Mouse (Mus musculus) stomach, postnatal 0 days (tissue): ENCODE measurements around the gene Hist1h3c. TPM values are rescaled to one million over a fixed set of nuclear protein-coding genes. Genes with fewer than 3 reads are reported as not detected.

ENCODE experiments used
- ATAC-seq: fragments of 200-750 bp; cut with Nextera tagmentation; 2 replicates; pipeline ENCODE4 v1.8.0; 2017; ENCODE audit not compliant: low FRiP score, low TSS enrichment
- DNase-seq: peaks from one replicate; pipeline ENCODE4 v3.0.0-alpha.2; 2016; ENCODE audit warnings: low spot score
- H3K27ac ChIP-seq: fragments of 300-500 bp; sonication (generic); replicated peaks from 2 replicates; pipeline ENCODE4 v1.5.1; 2014; ENCODE audit warnings: mild to moderate bottlenecking, control low read depth
- H3K27me3 ChIP-seq: fragments of 300-500 bp; sonication (generic); 2 replicates; pipeline ENCODE4 v1.6.1; 2014; ENCODE audit warnings: low read length; ENCODE audit not compliant: control insufficient read depth, insufficient read depth
- H3K36me3 ChIP-seq: fragments of 300-500 bp; sonication (generic); 2 replicates; pipeline ENCODE4 v1.6.1; 2014; ENCODE audit warnings: low read length, mixed read lengths; ENCODE audit not compliant: control insufficient read depth, insufficient read depth
- H3K4me1 ChIP-seq: fragments of 300-500 bp; sonication (generic); replicated peaks from 2 replicates; pipeline ENCODE4 v1.6.1; 2014; ENCODE audit warnings: antibody characterized with exemption; ENCODE audit not compliant: control insufficient read depth, insufficient read depth
- H3K4me2 ChIP-seq: fragments of 300-500 bp; sonication (generic); replicated peaks from 2 replicates; pipeline ENCODE4 v1.6.1; 2014; ENCODE audit warnings: low read depth, mild to moderate bottlenecking, control low read depth, moderate library complexity
- H3K4me3 ChIP-seq: fragments of 300-500 bp; sonication (generic); 2 replicates; pipeline ENCODE4 v1.5.1; 2014; ENCODE audit warnings: low read depth, low read length, control low read depth
- H3K9ac ChIP-seq: fragments of 300-500 bp; sonication (generic); 2 replicates; pipeline ENCODE4 v1.6.1; 2014; ENCODE audit warnings: mild to moderate bottlenecking, low read length, control low read depth, mixed read lengths
- H3K9me3 ChIP-seq: fragments of 300-500 bp; sonication (generic); 2 replicates; pipeline ENCODE4 v1.6.1; 2016; ENCODE audit warnings: low read length; ENCODE audit not compliant: control insufficient read depth
- CTCF ChIP-seq: IDR thresholded peaks from 2 replicates; pipeline ENCODE4 v1.5.1; 2016; ENCODE audit warnings: antibody characterized with exemption, low read depth, mild to moderate bottlenecking, moderate library complexity
- EP300 ChIP-seq: optimal IDR thresholded peaks from 2 replicates; pipeline ENCODE3; 2016; ENCODE audit warnings: antibody characterized with exemption
- WGBS: fragments of 180-500 bp; shearing (Covaris S2); extraction: QIAGEN DNeasy Blood & Tissue Kit; methylation state at CpG from one replicate; pipeline ENCODE4 v1.1.7; 2014; 5-methylcytosine and 5-hydroxymethylcytosine counted together
- polyA plus RNA-seq: library from polyadenylated mRNA; unstranded; fragments of >200 nt; fragmentation: Nextera tagmentation; extraction: Ambion mirVana; gene quantifications from 2 replicates; pipeline ENCODE4 v1.2.1, GENCODE M21; 2015

Gene Hist1h3c
- polyA plus RNA-seq, 1 experiment from 2014 or later: 1.8 TPM

DNA sequence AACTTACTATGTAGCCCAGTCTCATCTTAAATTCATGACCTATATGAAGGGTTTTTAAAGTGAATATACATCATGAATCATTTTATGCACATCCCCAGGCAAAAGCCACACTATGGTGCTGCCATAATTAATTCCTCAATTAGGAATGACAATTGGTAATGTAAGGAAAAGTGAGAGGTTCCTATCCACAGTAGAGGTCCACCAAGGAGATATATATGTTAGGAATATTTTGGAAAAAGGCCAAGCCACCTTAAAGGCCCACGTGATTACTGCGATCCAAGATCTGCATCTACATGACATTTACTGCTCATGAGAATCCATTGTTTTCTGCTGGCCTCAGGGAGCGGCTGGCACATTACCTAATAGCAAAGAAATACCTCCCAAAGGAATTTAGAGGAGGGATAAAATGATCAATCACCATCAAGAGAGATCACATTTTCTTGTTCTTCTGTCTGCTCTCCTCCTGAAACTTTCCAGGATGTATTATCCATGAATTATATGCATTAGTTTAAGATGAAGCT, 13.9 kb upstream of the Hist1h3c start:
- no peaks in the 10 kb centered on the region for H3K27me3 ChIP-seq
- H3K9ac ChIP-seq: no peak overlapping the region
- H3K36me3 ChIP-seq: no peaks in the 10 kb centered on the region
- no peak overlapping the region for H3K27ac ChIP-seq
- TF ChIP-seq CTCF (no peak), EP300 (no peak)
- 60% methylated on average over 3 of the region's 3 CpGs for WGBS
- H3K4me2 ChIP-seq: no peak overlapping the region
- ATAC-seq (no peak), DNase-seq (no peak)
- no peaks in the 10 kb centered on the region for H3K9me3 ChIP-seq
- no peak overlapping the region for H3K4me3 ChIP-seq
- H3K4me1 ChIP-seq: peaks cover 3% of the 10 kb centered on the region; the same call in 1 of the 2 replicates

DNA sequence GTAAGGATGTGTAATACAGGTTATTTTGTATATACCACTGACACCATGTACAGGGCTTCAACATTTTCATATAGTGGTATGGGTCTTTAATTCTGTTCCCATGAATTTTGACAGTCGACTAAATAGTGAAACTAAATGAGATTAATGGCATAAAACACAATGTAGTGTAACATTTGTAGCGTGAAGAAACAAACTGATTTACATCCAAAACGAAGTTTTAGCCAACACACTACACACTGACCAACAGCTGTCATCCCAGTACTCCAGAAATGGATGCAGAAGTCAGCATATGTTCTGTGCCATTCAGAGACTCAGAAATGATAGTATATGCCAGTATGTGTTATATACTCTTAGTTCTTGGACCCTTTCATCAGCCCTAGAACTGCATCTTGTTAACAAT, 12.5 kb upstream of the Hist1h3c start:
- TF ChIP-seq CTCF: no peak
- no peak for TF ChIP-seq EP300
- ATAC-seq: no peak
- H3K9ac ChIP-seq: no peak overlapping the region
- no peak for DNase-seq
- 43% methylated on average over 3 of the region's 3 CpGs for WGBS
- no peak overlapping the region for H3K4me3 ChIP-seq
- no peak overlapping the region for H3K4me2 ChIP-seq
- no peaks in the 10 kb centered on the region for H3K27me3 ChIP-seq
- H3K27ac ChIP-seq: no peak overlapping the region
- H3K36me3 ChIP-seq: no peaks in the 10 kb centered on the region
- no peaks in the 10 kb centered on the region for H3K4me1 ChIP-seq
- no peaks in the 10 kb centered on the region for H3K9me3 ChIP-seq

DNA sequence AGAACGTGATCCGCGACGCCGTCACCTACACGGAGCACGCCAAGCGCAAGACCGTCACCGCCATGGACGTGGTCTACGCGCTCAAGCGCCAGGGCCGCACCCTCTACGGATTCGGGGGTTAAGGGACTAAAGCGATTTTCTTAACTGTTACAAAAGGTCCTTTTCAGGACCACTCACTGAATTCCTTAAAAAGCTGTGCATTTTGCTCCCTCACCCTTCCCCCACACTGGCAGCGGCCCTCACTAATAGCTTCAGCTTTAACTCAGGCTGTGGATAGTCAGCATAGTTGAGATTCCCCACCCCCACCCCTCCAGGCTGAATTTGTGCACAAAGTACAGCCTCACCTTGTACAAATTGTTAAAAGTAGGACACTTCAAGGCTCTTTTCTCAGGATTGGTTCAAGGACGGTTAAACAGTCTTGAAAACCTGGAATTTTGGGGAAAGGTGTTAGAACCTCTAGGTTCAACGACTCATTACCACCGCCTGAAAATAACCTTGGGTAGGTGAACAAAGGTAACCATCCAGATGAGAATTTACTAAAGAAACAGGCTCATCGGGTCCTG, 11.9 kb upstream of the Hist1h3c start:
- peak overlapping the region; percentile 61 for H3K9ac ChIP-seq
- ATAC-seq: 0 out of 2 replicates have a peak, but pooled peaks have one; percentile 1
- H3K27ac ChIP-seq: peak overlapping the region; percentile 90
- no peaks in the 10 kb centered on the region for H3K9me3 ChIP-seq
- peak overlapping the region; percentile 35 for H3K4me3 ChIP-seq
- DNase-seq: peak; percentile 56
- TF ChIP-seq CTCF: no peak
- no peak for TF ChIP-seq EP300
- no peaks in the 10 kb centered on the region for H3K4me1 ChIP-seq
- H3K36me3 ChIP-seq: no peaks in the 10 kb centered on the region
- under 1% methylated on average over 15 of the region's 23 CpGs for WGBS
- H3K4me2 ChIP-seq: peak overlapping the region; percentile 52
- no peaks in the 10 kb centered on the region for H3K27me3 ChIP-seq

DNA sequence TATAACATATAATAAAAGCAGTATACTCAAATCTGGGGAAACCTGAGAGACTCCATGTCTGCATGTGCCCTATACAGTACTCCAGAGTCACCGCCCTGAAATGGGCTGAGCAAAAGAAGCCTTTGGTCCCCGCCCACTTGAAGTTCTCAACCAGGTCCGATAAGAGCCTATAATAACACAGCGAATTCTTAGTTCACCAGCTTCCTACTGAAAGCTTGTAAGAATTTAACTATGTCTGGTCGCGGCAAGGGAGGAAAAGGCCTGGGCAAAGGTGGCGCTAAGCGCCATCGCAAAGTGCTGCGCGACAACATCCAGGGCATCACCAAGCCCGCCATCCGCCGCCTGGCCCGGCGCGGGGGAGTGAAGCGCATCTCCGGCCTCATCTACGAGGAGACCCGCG, 11.4 kb upstream of the Hist1h3c start, which contains the start of gene Hist1h4b:
Gene Hist1h4b, plus strand, starts transcription at position 224 of the 400 bp plus-strand sequence.
- DNase-seq: peak; percentile 91
- H3K4me3 ChIP-seq: peak within 1 kb of the TSS; percentile 35
- no peaks in the 10 kb centered on the region for H3K9me3 ChIP-seq
- peak within 1 kb of the TSS; percentile 61 for H3K9ac ChIP-seq
- 0% methylated on average over 17 of the region's 22 CpGs for WGBS
- H3K27ac ChIP-seq: peak within 1 kb of the TSS; percentile 90
- TF ChIP-seq CTCF: no peak
- peak; percentile 74 for TF ChIP-seq EP300
- H3K4me2 ChIP-seq: peak within 1 kb of the TSS; percentile 52
- H3K27me3 ChIP-seq: no peaks in the 10 kb centered on the region
- H3K36me3 ChIP-seq: no peaks in the 10 kb centered on the region
- no peaks in the 10 kb centered on the region for H3K4me1 ChIP-seq
- peak; percentile 79 for ATAC-seq

DNA sequence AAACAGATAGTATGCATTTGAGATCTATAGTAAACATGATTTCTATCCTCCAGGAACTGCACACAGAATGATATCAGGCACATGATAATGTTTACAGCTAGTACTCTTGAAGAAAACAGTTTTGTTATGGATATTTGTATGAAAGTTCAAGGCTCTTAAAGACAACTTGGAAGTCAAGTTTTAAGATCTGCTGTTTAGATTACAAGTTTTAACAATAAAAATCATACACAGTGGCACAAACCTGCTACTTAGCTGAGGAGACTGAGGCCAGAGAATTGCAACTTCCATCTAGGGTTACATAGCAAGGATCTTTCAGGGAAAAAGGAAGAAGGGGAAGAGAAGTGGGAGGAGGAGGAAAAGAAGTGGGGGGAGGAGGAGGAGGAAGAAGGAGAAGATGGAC, 9.6 kb upstream of the Hist1h3c start:
- DNase-seq: no peak
- no peak overlapping the region for H3K9ac ChIP-seq
- H3K4me3 ChIP-seq: no peak overlapping the region
- no peaks in the 10 kb centered on the region for H3K27me3 ChIP-seq
- H3K4me1 ChIP-seq: no peaks in the 10 kb centered on the region
- no peaks in the 10 kb centered on the region for H3K36me3 ChIP-seq
- no peak overlapping the region for H3K27ac ChIP-seq
- ATAC-seq: no peak
- H3K4me2 ChIP-seq: no peak overlapping the region
- TF ChIP-seq CTCF (no peak), EP300 (no peak)
- H3K9me3 ChIP-seq: no peaks in the 10 kb centered on the region

DNA sequence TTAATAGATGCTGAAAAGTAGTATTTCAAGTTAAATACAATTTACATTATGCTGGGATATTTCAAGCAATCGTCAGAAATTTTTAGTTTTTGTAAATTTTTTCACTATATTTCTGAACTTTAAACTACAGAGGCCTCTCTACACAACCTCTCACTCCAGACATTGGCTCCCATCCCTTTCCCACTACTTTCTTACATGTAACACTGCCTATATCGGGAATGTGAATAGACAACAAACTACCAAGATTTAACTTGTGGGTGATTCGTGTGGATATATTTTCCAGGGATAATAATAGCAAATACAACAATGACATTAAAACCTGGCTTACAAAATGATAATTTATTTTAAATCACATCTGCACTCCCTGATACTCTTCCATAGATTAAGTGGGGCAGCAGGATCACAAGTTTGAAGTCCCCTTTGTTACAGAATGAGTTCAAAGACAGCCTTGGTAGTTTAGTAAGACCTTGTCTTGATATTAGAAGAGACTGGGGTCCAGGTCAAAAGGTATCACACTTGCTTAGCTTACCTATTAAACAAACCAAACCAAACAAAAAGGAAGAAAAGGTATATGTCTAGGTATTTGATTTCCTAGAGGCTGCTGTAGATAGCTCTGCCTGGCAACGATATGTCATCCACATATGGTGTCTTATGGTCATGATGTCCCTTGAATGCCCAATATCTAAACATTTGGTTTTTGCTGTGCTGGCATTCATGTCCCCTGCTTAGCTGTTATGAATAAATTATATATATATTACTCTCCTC, 8.1 kb upstream of the Hist1h3c start:
- Histone ChIP-seq H3K27ac (no peak overlapping the region), H3K36me3 (no peaks in the 10 kb centered on the region), H3K4me1 (no peaks in the 10 kb centered on the region), H3K4me2 (no peak overlapping the region), H3K4me3 (no peak overlapping the region), H3K9ac (no peak overlapping the region), H3K27me3 (no peaks in the 10 kb centered on the region), H3K9me3 (no peaks in the 10 kb centered on the region)
- ATAC-seq (no peak), DNase-seq (no peak)
- WGBS: 36% methylated on average over 4 of the region's 4 CpGs
- TF ChIP-seq EP300 (no peak), CTCF (no peak)
